Mouse (Mus musculus) lung, adult 2 months (tissue): ENCODE results near the gene Mrpl35. TPM values are rescaled to one million over a fixed set of nuclear protein-coding genes. Genes with fewer than 3 reads are reported as not detected.
"Not testable (repeated sequence)": the region's sequence is repeated elsewhere in the genome, so short reads cannot be mapped to it uniquely, and the experiment has no call there.

ENCODE experiments used
- DNase-seq: peaks from one replicate; pipeline ENCODE4 v3.0.0; 2022
- H3K4me1 ChIP-seq: fragments of 200-500 bp; 2 replicates; pipeline ENCODE4 v1.6.1; 2011; ENCODE audit warnings: low read length; ENCODE audit not compliant: control insufficient read depth, insufficient read depth
- H3K4me3 ChIP-seq: fragments of 200-500 bp; replicated peaks from 2 replicates; pipeline ENCODE3; 2011; ENCODE audit warnings: low read depth, mild to moderate bottlenecking, control low read depth, low read length; ENCODE audit errors: extremely low read depth
- CTCF ChIP-seq: fragments of 200-500 bp; IDR thresholded peaks from 2 replicates; pipeline ENCODE4 v1.5.1; 2011; ENCODE audit warnings: mild to moderate bottlenecking, low read length, control low read depth; ENCODE audit not compliant: insufficient read depth
- POLR2A ChIP-seq: fragments of 200-500 bp; IDR thresholded peaks from 2 replicates; pipeline ENCODE4 v1.6.1; 2011; ENCODE audit warnings: low read depth, mild to moderate bottlenecking, control low read depth, low read length, borderline replicate concordance; ENCODE audit errors: extremely low read depth
- WGBS: fragments of 180-500 bp; shearing (Covaris S2); methylation state at CpG from one replicate; pipeline ENCODE4 v1.1.7; 2018; 5-methylcytosine and 5-hydroxymethylcytosine counted together
- polyA plus RNA-seq: library from polyadenylated mRNA; depleted of rRNA; stranded (reverse); fragments of >200 nt; gene quantifications from 2 replicates; pipeline ENCODE4 v1.2.3, GENCODE M21; 2012; rRNA removed

Gene Mrpl35
- 3.5 and 6.2 TPM in 2 replicates for polyA plus RNA-seq

- Histone ChIP-seq H3K4me1 (no peaks in the 10 kb centered on the region; the same call in 1 of the 2 replicates), H3K4me3 (no peak within 1 kb of the TSS)
- TF ChIP-seq POLR2A (no peak), CTCF (no peak)
- 21% methylated on average over 1 of the region's 1 CpGs for WGBS
- no peak for DNase-seq
Observed at GRCm38 (mm10) chr6:71826869-71827268, at the start of gene Mrpl35. Gene Mrpl35, minus strand, starts transcription at chr6:71826969.

GRCm38 (mm10) chr6:71871396-71871795 lies 44.6 kb upstream of the Mrpl35 start:
- 87% methylated on average over 9 of the region's 9 CpGs for WGBS
- no peak overlapping the region for H3K4me3 ChIP-seq
- no peak for DNase-seq
- no peaks in the 10 kb centered on the region; the same call in 1 of the 2 replicates for H3K4me1 ChIP-seq
- TF ChIP-seq CTCF (no peak), POLR2A (no peak)

- no peaks in the 10 kb centered on the region for H3K4me1 ChIP-seq
- TF ChIP-seq POLR2A (no peak), CTCF (no peak)
- 96% methylated on average over 1 of the region's 1 CpGs for WGBS
- no peak for DNase-seq
- no peak overlapping the region for H3K4me3 ChIP-seq
Observed at GRCm38 (mm10) chr6:71868809-71869208, 42.0 kb upstream of the Mrpl35 start.

GRCm38 (mm10) chr6:71867751-71868150 lies 41.0 kb upstream of the Mrpl35 start:
- no peaks in the 10 kb centered on the region for H3K4me1 ChIP-seq
- TF ChIP-seq POLR2A (no peak), CTCF (no peak)
- no peak for DNase-seq
- H3K4me3 ChIP-seq = no peak overlapping the region
- 84% methylated on average over 2 of the region's 2 CpGs for WGBS

GRCm38 (mm10) chr6:71846906-71847305 lies 20.1 kb upstream of the Mrpl35 start:
- DNase-seq, H3K4me3 ChIP-seq, H3K4me1 ChIP-seq: not testable (repeated sequence)
- WGBS = 92% methylated on average over 6 of the region's 6 CpGs

GRCm38 (mm10) chr6:71840597-71841290 lies 14.0 kb upstream of the Mrpl35 start:
- TF ChIP-seq CTCF (no peak), POLR2A (no peak)
- DNase-seq = no peak
- WGBS = 86% methylated on average over 1 of the region's 1 CpGs

GRCm38 (mm10) chr6:71839815-71840214 lies 13.0 kb upstream of the Mrpl35 start:
- TF ChIP-seq CTCF = no peak
- TF ChIP-seq POLR2A = no peak
- Histone ChIP-seq H3K4me1 (peaks cover 5% of the 10 kb centered on the region; the same call in 1 of the 2 replicates), H3K4me3 (no peak overlapping the region)
- DNase-seq = no peak

More at GRCm38 (mm10) chr6:71840597-71841290, 14.0 kb upstream of the Mrpl35 start:
- Histone ChIP-seq H3K4me3 (no peak overlapping the region), H3K4me1 (peaks cover 5% of the 10 kb centered on the region; the same call in 1 of the 2 replicates)

GRCm38 (mm10) chr6:71836811-71837210 lies 10.0 kb upstream of the Mrpl35 start:
- TF ChIP-seq POLR2A (no peak), CTCF (no peak)
- peaks cover 5% of the 10 kb centered on the region for H3K4me1 ChIP-seq
- 41% methylated on average over 2 of the region's 2 CpGs for WGBS
- no peak overlapping the region for H3K4me3 ChIP-seq
- no peak for DNase-seq

- H3K4me3 ChIP-seq = peak overlapping the region; percentile 99
- H3K4me1 ChIP-seq = peaks cover 3% of the 10 kb centered on the region
- under 1% methylated on average over 21 of the region's 21 CpGs for WGBS
- peak; percentile 87 for DNase-seq
- TF ChIP-seq CTCF (no peak), POLR2A (no peak)
Observed at GRCm38 (mm10) chr6:71831581-71831960, 4.8 kb upstream of the Mrpl35 start.
